ENCODE assay signal across 32 mouse cellular contexts in the genomic region with DNA sequence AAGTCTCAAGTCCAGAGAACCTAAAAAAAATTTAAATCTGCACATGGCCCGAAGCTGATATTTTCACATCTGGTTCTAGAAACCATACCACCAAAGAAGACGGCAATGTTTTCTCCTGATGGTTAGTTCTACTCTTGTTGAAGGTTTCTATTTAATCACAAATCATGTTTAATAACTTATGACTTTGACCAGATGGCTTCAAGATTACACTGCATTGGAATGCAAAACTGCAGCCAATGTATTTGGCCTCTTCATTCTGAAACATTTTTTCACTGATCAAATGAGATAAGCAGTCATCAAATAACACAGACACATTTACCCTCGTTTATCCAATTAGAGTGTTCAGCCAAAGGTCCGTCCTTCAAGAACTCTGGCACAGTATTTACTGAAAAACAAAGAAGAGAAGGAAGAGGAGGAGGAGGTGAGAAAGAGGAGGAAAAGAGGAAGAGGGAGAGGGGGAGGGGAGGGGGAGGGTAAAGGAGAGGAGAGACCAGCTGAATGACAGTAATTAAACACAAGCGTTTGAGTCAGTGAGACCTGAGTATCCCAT. TPM values are rescaled to one million over a fixed set of nuclear protein-coding genes. Genes with fewer than 3 reads are reported as not detected.
DNase-seq lines count a peak whose midpoint lies in the region; ATAC-seq and TF ChIP-seq lines count a peak whose summit lies in the region.
"Had no signal": no experiment of that assay in that cellular context is flagged by ENCODE, and none has a peak within 500 bp of the region (broad histone marks: within the 10 kb centered on the region; RNA-seq: fewer than 3 reads in every experiment).

No protein-coding gene starts in this region.

- no peak overlapping the region for H3K4me2 ChIP-seq in heart, embryonic 12.5 days
- H3K4me2 ChIP-seq in kidney, embryonic 16.5 days (replicated peaks; ENCODE audit: low read depth, low read length): no peak overlapping the region
- H3K4me2 ChIP-seq in kidney, embryonic 14.5 days (replicated peaks; ENCODE audit: low read depth, low read length): no peak overlapping the region
- H3K4me2 ChIP-seq in lung, embryonic 16.5 days (ENCODE audit: low read depth, low read length): no peak overlapping the region
- H3K4me2 ChIP-seq: embryonic facial prominence, embryonic 15.5 days; forebrain, embryonic 13.5 days; hindbrain, embryonic 15.5 days; limb, embryonic 15.5 days; lung, embryonic 15.5 days; midbrain, embryonic 12.5 days; neural tube, embryonic 12.5 days had no signal

- no peaks in the 10 kb centered on the region for H3K27me3 ChIP-seq in heart, embryonic 12.5 days (replicated peaks)
- H3K27me3 ChIP-seq in kidney, embryonic 16.5 days (ENCODE audit: insufficient read depth, low read length): no peaks in the 10 kb centered on the region
- no peaks in the 10 kb centered on the region for H3K27me3 ChIP-seq in kidney, embryonic 14.5 days (ENCODE audit: control insufficient read depth, insufficient read depth, low read length)
- H3K27me3 ChIP-seq in lung, embryonic 16.5 days (ENCODE audit: control insufficient read depth, insufficient read depth, low read depth, low read length): no peaks in the 10 kb centered on the region
- H3K27me3 ChIP-seq: embryonic facial prominence, embryonic 15.5 days; forebrain, embryonic 13.5 days; hindbrain, embryonic 15.5 days; limb, embryonic 15.5 days; lung, embryonic 15.5 days; megakaryocyte, embryonic 14.5 days; midbrain, embryonic 12.5 days; neural tube, embryonic 12.5 days had no signal

- no peak for TF ChIP-seq CTCF in left cerebral cortex, adult 2 months (IDR thresholded peaks at IDR 0.05)

- DNase-seq in heart, adult 11 months: peak; percentile 3
- no peak for DNase-seq in lung, adult 18-20 months
- DNase-seq in skeletal muscle tissue, adult 2 months (ENCODE audit: low read depth, low spot score): peak; percentile 13
- no peak for DNase-seq in left cerebral cortex, adult 2 months (ENCODE audit: extremely low spot score in 1 of 2, low spot score in 2 of 2)
- DNase-seq: adrenal gland, postnatal 10 days; cerebellum, adult 9-10 months; cerebellum, postnatal 36 days; gastrocnemius, postnatal 14 days; heart, adult 18-20 months; heart, postnatal 14 days; lung, postnatal 4 days; right cerebral cortex, adult 18-20 months; thymus, adult 18-20 months had no signal

- ATAC-seq in heart, embryonic 12.5 days (ENCODE audit: insufficient number of reproducible peaks, low FRiP score): no peak
- 0 out of 2 replicates have a peak, but pooled peaks have one; percentile 27 for ATAC-seq in kidney, embryonic 16.5 days (ENCODE audit: low FRiP score, low TSS enrichment)
- no peak for ATAC-seq in kidney, embryonic 14.5 days (ENCODE audit: low FRiP score, low TSS enrichment)
- peak; percentile 59 for ATAC-seq in lung, embryonic 16.5 days (ENCODE audit: low read depth)
- ATAC-seq: CD4-positive, CD25-positive, alpha-beta regulatory T cell, adult 4 months; forebrain, embryonic 13.5 days; inflammation-experienced regulatory T-cells, adult 6 months had no signal

- 69% methylated on average over 5 of the region's 5 CpGs for WGBS in heart, embryonic 12.5 days
- WGBS in kidney, embryonic 16.5 days: 51% methylated on average over 5 of the region's 5 CpGs
- 53% methylated on average over 5 of the region's 5 CpGs for WGBS in kidney, embryonic 14.5 days
- WGBS in lung, embryonic 16.5 days: 42% methylated on average over 5 of the region's 5 CpGs

- no peak overlapping the region for H3K27ac ChIP-seq in heart, embryonic 12.5 days (ENCODE audit: poor library complexity, severe bottlenecking)
- H3K27ac ChIP-seq in kidney, embryonic 16.5 days (ENCODE audit: low read length): peak overlapping the region; percentile 38; the same call in 1 of the 2 replicates
- H3K27ac ChIP-seq in kidney, embryonic 14.5 days (ENCODE audit: low read depth, low read length): no peak overlapping the region
- peak overlapping the region; percentile 10; the same call in 1 of the 2 replicates for H3K27ac ChIP-seq in lung, embryonic 16.5 days (ENCODE audit: low read length)
- no peak overlapping the region for H3K27ac ChIP-seq in left cerebral cortex, adult 2 months
- H3K27ac ChIP-seq: embryonic facial prominence, embryonic 15.5 days; forebrain, embryonic 13.5 days; hindbrain, embryonic 10.5 days; hindbrain, embryonic 15.5 days; layer of hippocampus, adult 2 months; limb, embryonic 15.5 days; liver, embryonic 14.5 days; lung, embryonic 15.5 days; midbrain, embryonic 12.5 days; neural tube, embryonic 12.5 days; stomach, postnatal 0 days had no signal

- no peaks in the 10 kb centered on the region for H3K36me3 ChIP-seq in heart, embryonic 12.5 days
- no peaks in the 10 kb centered on the region for H3K36me3 ChIP-seq in kidney, embryonic 16.5 days (ENCODE audit: insufficient read depth, low read length)
- no peaks in the 10 kb centered on the region for H3K36me3 ChIP-seq in kidney, embryonic 14.5 days (ENCODE audit: control insufficient read depth, insufficient read depth, low read length)
- no peaks in the 10 kb centered on the region for H3K36me3 ChIP-seq in lung, embryonic 16.5 days (ENCODE audit: control insufficient read depth, insufficient read depth, low read length)
- H3K36me3 ChIP-seq: embryonic facial prominence, embryonic 15.5 days; hindbrain, embryonic 10.5 days; hindbrain, embryonic 15.5 days; limb, embryonic 15.5 days; lung, embryonic 15.5 days; midbrain, embryonic 12.5 days; neural tube, embryonic 12.5 days had no signal

- H3K4me3 ChIP-seq in heart, embryonic 12.5 days: no peak overlapping the region
- H3K4me3 ChIP-seq in kidney, embryonic 16.5 days (ENCODE audit: low read length): no peak overlapping the region
- no peak overlapping the region for H3K4me3 ChIP-seq in kidney, embryonic 14.5 days (ENCODE audit: low read length)
- no peak overlapping the region for H3K4me3 ChIP-seq in lung, embryonic 16.5 days (ENCODE audit: low read length)
- H3K4me3 ChIP-seq in left cerebral cortex, adult 2 months: no peak overlapping the region
- H3K4me3 ChIP-seq: embryonic facial prominence, embryonic 15.5 days; forebrain, embryonic 13.5 days; hindbrain, embryonic 10.5 days; hindbrain, embryonic 15.5 days; layer of hippocampus, adult 2 months; limb, embryonic 15.5 days; lung, embryonic 15.5 days; megakaryocyte, embryonic 14.5 days; midbrain, embryonic 12.5 days; myocyte; neural tube, embryonic 12.5 days had no signal

- H3K9ac ChIP-seq in heart, embryonic 12.5 days: no peak overlapping the region
- H3K9ac ChIP-seq in kidney, embryonic 16.5 days (replicated peaks; ENCODE audit: low read length): no peak overlapping the region
- no peak overlapping the region for H3K9ac ChIP-seq in kidney, embryonic 14.5 days (ENCODE audit: low read depth, low read length)
- no peak overlapping the region for H3K9ac ChIP-seq in lung, embryonic 16.5 days (ENCODE audit: low read length)
- H3K9ac ChIP-seq: embryonic facial prominence, embryonic 15.5 days; forebrain, embryonic 13.5 days; hindbrain, embryonic 15.5 days; limb, embryonic 15.5 days; liver, embryonic 14.5 days; lung, embryonic 15.5 days; midbrain, embryonic 12.5 days; neural tube, embryonic 12.5 days had no signal

- peaks cover 11% of the 10 kb centered on the region for H3K4me1 ChIP-seq in heart, embryonic 12.5 days (replicated peaks)
- H3K4me1 ChIP-seq in kidney, embryonic 16.5 days (ENCODE audit: insufficient read depth, low read length): no peaks in the 10 kb centered on the region
- H3K4me1 ChIP-seq in kidney, embryonic 14.5 days (ENCODE audit: control insufficient read depth, insufficient read depth, low read length): no peaks in the 10 kb centered on the region
- no peaks in the 10 kb centered on the region for H3K4me1 ChIP-seq in lung, embryonic 16.5 days (replicated peaks; ENCODE audit: control insufficient read depth, insufficient read depth, low read length)
- H3K4me1 ChIP-seq: embryonic facial prominence, embryonic 15.5 days; forebrain, embryonic 13.5 days; hindbrain, embryonic 10.5 days; hindbrain, embryonic 15.5 days; limb, embryonic 15.5 days; lung, embryonic 15.5 days; midbrain, embryonic 12.5 days; neural tube, embryonic 12.5 days had no signal

- intact Hi-C loops in left cerebral cortex, adult 2 months (cut with DNase I): no loop called here

- H3K9me3 ChIP-seq in heart, embryonic 12.5 days (replicated peaks): no peaks in the 10 kb centered on the region
- H3K9me3 ChIP-seq in kidney, embryonic 16.5 days (ENCODE audit: low read length): no peaks in the 10 kb centered on the region
- H3K9me3 ChIP-seq in kidney, embryonic 14.5 days (ENCODE audit: control insufficient read depth, low read length): no peaks in the 10 kb centered on the region
- no peaks in the 10 kb centered on the region for H3K9me3 ChIP-seq in lung, embryonic 16.5 days (ENCODE audit: control insufficient read depth, low read length)
- H3K9me3 ChIP-seq: embryonic facial prominence, embryonic 15.5 days; forebrain, embryonic 13.5 days; hindbrain, embryonic 10.5 days; hindbrain, embryonic 15.5 days; limb, embryonic 15.5 days; lung, embryonic 15.5 days; megakaryocyte, embryonic 14.5 days; midbrain, embryonic 12.5 days; neural tube, embryonic 12.5 days had no signal

RNA-seq across cellular contexts. Expression of gene Otud4, which starts 32.6 kb away (rescaled TPM):
- polyA plus RNA-seq in heart, embryonic 12.5 days (2016; fragmentation: Nextera tagmentation; extraction: Ambion mirVana): 29.2 and 30.0 TPM in 2 replicates
- 14.1 and 15.7 TPM in 2 replicates for polyA plus RNA-seq in kidney, embryonic 16.5 days (2015; fragmentation: Nextera tagmentation; extraction: Ambion mirVana)
- polyA plus RNA-seq in kidney, embryonic 14.5 days (2014; fragmentation: Nextera tagmentation; extraction: Ambion mirVana): 17.6 and 30.9 TPM in 2 replicates
- polyA plus RNA-seq in lung, embryonic 16.5 days (2015; fragmentation: Nextera tagmentation; extraction: Ambion mirVana): 13.4 and 14.3 TPM in 2 replicates
- total RNA-seq in left cerebral cortex, adult 2 months (2021): 10 to 100 TPM; 37.3 to 41.0 TPM

Comparison
In these comparisons a context has a peak if more than half of its experiments do, and no peak if none do; other contexts are left out.
1. ATAC-seq: peak in kidney, embryonic 16.5 days (single experiment) and lung, embryonic 16.5 days (single experiment); none in heart, embryonic 12.5 days (single experiment) and kidney, embryonic 14.5 days (single experiment).
2. H3K27ac ChIP-seq: peak in kidney, embryonic 16.5 days (single experiment) and lung, embryonic 16.5 days (single experiment); none in heart, embryonic 12.5 days (single experiment), kidney, embryonic 14.5 days (single experiment) and left cerebral cortex, adult 2 months (single experiment).
3. DNase-seq: peak in heart, adult 11 months (single experiment) and skeletal muscle tissue, adult 2 months (single experiment); none in lung, adult 18-20 months (0 of 2) and left cerebral cortex, adult 2 months (0 of 2).